Mouse (Mus musculus) MEL (cell line): ENCODE results near the gene Patz1. TPM values are rescaled to one million over a fixed set of nuclear protein-coding genes. Genes with fewer than 3 reads are reported as not detected.

ENCODE experiments used
- DNase-seq: peaks from one replicate; pipeline ENCODE4 v3.0.0; 2011; ENCODE audit warnings: low read depth, low spot score
- H3K27ac ChIP-seq: 2 replicates; pipeline ENCODE4 v1.5.1; 2012; ENCODE audit warnings: low read depth, mild to moderate bottlenecking, control low read depth, low read length, moderate library complexity; ENCODE audit not compliant: control insufficient read depth
- H3K27me3 ChIP-seq, 2 experiments: fragments of 150-350 bp in 1 of 2; sonication (generic) in 1 of 2; 2 replicates each; pipeline ENCODE4 v1.6.1; 2012; ENCODE audit warnings: low read length in 2 of 2, mild to moderate bottlenecking in 2 of 2, improper control_type of control experiment in 1 of 2, moderate library complexity in 1 of 2; ENCODE audit not compliant: insufficient read depth in 2 of 2, control insufficient read depth in 1 of 2
- H3K36me3 ChIP-seq, 2 experiments: 2 replicates each; pipeline ENCODE4 v1.6.1; 2012 to 2014; ENCODE audit warnings: low read length in 2 of 2, improper control_type of control experiment in 1 of 2, inconsistent platforms in 1 of 2, mild to moderate bottlenecking in 1 of 2; ENCODE audit not compliant: insufficient read depth in 2 of 2, control insufficient read depth in 1 of 2
- H3K4me1 ChIP-seq, 2 experiments: fragments of 150-350 bp in 1 of 2; sonication (generic) in 1 of 2; 2 replicates each; pipeline ENCODE4 v1.6.1; 2012; ENCODE audit warnings: low read length in 2 of 2, improper control_type of control experiment in 1 of 2, mild to moderate bottlenecking in 1 of 2; ENCODE audit not compliant: insufficient read depth in 2 of 2, control insufficient read depth in 1 of 2
- H3K4me3 ChIP-seq, 2 experiments: fragments of 150-350 bp in 1 of 2; sonication (generic) in 1 of 2; 2 replicates each; pipeline ENCODE4 v1.5.1; 2012; ENCODE audit warnings: low read depth in 2 of 2, low read length in 2 of 2, mild to moderate bottlenecking in 2 of 2, moderate library complexity in 2 of 2, control low read depth in 1 of 2, improper control_type of control experiment in 1 of 2; ENCODE audit not compliant: control insufficient read depth in 1 of 2, insufficient read depth in 1 of 2
- H3K79me2 ChIP-seq: 2 replicates; pipeline ENCODE4 v1.6.1; 2012; ENCODE audit warnings: mild to moderate bottlenecking, low read length, moderate library complexity; ENCODE audit not compliant: control insufficient read depth, poor library complexity, insufficient read depth
- H3K9ac ChIP-seq: 2 replicates; pipeline ENCODE4 v1.6.1; 2012; ENCODE audit warnings: low read depth, mild to moderate bottlenecking, control low read depth, low read length, moderate library complexity; ENCODE audit not compliant: control insufficient read depth, poor library complexity, severe bottlenecking
- H3K9me3 ChIP-seq: fragments of 150-350 bp; sonication (generic); replicated peaks from 2 replicates; pipeline ENCODE4 v1.6.1; 2012; ENCODE audit warnings: mild to moderate bottlenecking, low read length, improper control_type of control experiment, moderate library complexity; ENCODE audit not compliant: insufficient read depth
- BHLHE40 ChIP-seq: IDR thresholded peaks from 2 replicates; pipeline ENCODE4 v1.6.1; 2012; ENCODE audit warnings: low read depth, mild to moderate bottlenecking, inconsistent platforms, low read length, improper control_type of control experiment, borderline replicate concordance
- CHD1 ChIP-seq: IDR thresholded peaks from 2 replicates; pipeline ENCODE4 v1.6.1; 2012; ENCODE audit warnings: low read depth, mild to moderate bottlenecking, inconsistent platforms, low read length, improper control_type of control experiment
- CHD2 ChIP-seq: IDR thresholded peaks from 2 replicates; pipeline ENCODE4 v1.6.1; 2011; ENCODE audit warnings: low read length, improper control_type of control experiment
- E2F4 ChIP-seq: IDR thresholded peaks from 2 replicates; pipeline ENCODE4 v1.6.1; 2011; ENCODE audit warnings: low read depth, low read length, improper control_type of control experiment, borderline replicate concordance
- ELF1 ChIP-seq: IDR thresholded peaks from 2 replicates; pipeline ENCODE4 v1.6.1; 2014; ENCODE audit warnings: low read depth, mild to moderate bottlenecking, inconsistent platforms, low read length, improper control_type of control experiment, moderate library complexity
- EP300 ChIP-seq, 2 experiments: IDR thresholded peaks; 2 replicates each; pipeline ENCODE4 v1.6.1; 2011; ENCODE audit warnings: improper control_type of control experiment in 2 of 2, low read length in 2 of 2, low read depth in 1 of 2, mild to moderate bottlenecking in 1 of 2
- ETS1 ChIP-seq: IDR thresholded peaks from 2 replicates; pipeline ENCODE4 v1.6.1; 2012; ENCODE audit warnings: low read depth, mild to moderate bottlenecking, inconsistent platforms, low read length, improper control_type of control experiment, moderate library complexity
- GABPA ChIP-seq: IDR thresholded peaks from 2 replicates; pipeline ENCODE4 v1.6.1; 2012; ENCODE audit warnings: low read depth, mild to moderate bottlenecking, inconsistent platforms, low read length, improper control_type of control experiment, moderate library complexity
- HCFC1 ChIP-seq: IDR thresholded peaks from 2 replicates; pipeline ENCODE4 v1.6.1; 2012; ENCODE audit warnings: low read depth, mild to moderate bottlenecking, inconsistent platforms, low read length, improper control_type of control experiment, moderate library complexity
- JUND ChIP-seq: IDR thresholded peaks from 2 replicates; pipeline ENCODE4 v1.6.1; 2011; ENCODE audit warnings: low read depth, mild to moderate bottlenecking, improper control_type of control experiment, low read length
- KAT2A ChIP-seq: conservative IDR thresholded peaks from 2 replicates; pipeline ENCODE4 v1.6.1; 2012; ENCODE audit warnings: low read depth, low read length, improper control_type of control experiment, inconsistent platforms
- MAFK ChIP-seq: IDR thresholded peaks from 2 replicates; pipeline ENCODE4 v1.6.1; 2011; ENCODE audit warnings: low read depth, mild to moderate bottlenecking, low read length, improper control_type of control experiment, borderline replicate concordance
- MAX ChIP-seq: IDR thresholded peaks from 2 replicates; pipeline ENCODE4 v1.6.1; 2011; ENCODE audit warnings: low read length, improper control_type of control experiment
- MEF2A ChIP-seq: IDR thresholded peaks from 2 replicates; pipeline ENCODE4 v1.6.1; 2014; ENCODE audit warnings: low read depth, mild to moderate bottlenecking, inconsistent platforms, low read length, improper control_type of control experiment; ENCODE audit not compliant: poor library complexity, insufficient replicate concordance, severe bottlenecking; ENCODE audit errors: extremely low read depth
- MYB ChIP-seq: IDR thresholded peaks from 2 replicates; pipeline ENCODE4 v1.6.1; 2011; ENCODE audit warnings: mild to moderate bottlenecking, low read depth, low read length, improper control_type of control experiment
- NRF1 ChIP-seq: IDR thresholded peaks from 2 replicates; pipeline ENCODE4 v1.6.1; 2014; ENCODE audit warnings: low read depth, mild to moderate bottlenecking, inconsistent platforms, low read length, improper control_type of control experiment, moderate library complexity; ENCODE audit not compliant: poor library complexity, insufficient read depth, severe bottlenecking
- POLR2AphosphoS2 ChIP-seq: IDR thresholded peaks from 2 replicates; pipeline ENCODE4 v1.6.1; 2011; ENCODE audit warnings: low read length, improper control_type of control experiment
- RAD21 ChIP-seq: IDR thresholded peaks from 2 replicates; pipeline ENCODE4 v1.6.1; 2011; ENCODE audit warnings: mild to moderate bottlenecking, low read depth, low read length, improper control_type of control experiment
- RCOR1 ChIP-seq: IDR thresholded peaks from 2 replicates; pipeline ENCODE4 v1.6.1; 2012; ENCODE audit warnings: low read depth, mild to moderate bottlenecking, inconsistent platforms, low read length, improper control_type of control experiment
- SIN3A ChIP-seq: IDR thresholded peaks from 2 replicates; pipeline ENCODE4 v1.6.1; 2012; ENCODE audit warnings: low read length, improper control_type of control experiment, inconsistent platforms
- SMC3 ChIP-seq: IDR thresholded peaks from 2 replicates; pipeline ENCODE4 v1.6.1; 2011; ENCODE audit warnings: low read depth, low read length, improper control_type of control experiment
- TBP ChIP-seq: IDR thresholded peaks from 2 replicates; pipeline ENCODE4 v1.8.0; 2011; ENCODE audit warnings: low read depth, low read length, improper control_type of control experiment
- USF1 ChIP-seq: IDR thresholded peaks from 2 replicates; pipeline ENCODE4 v1.6.1; 2014; ENCODE audit warnings: low read depth, mild to moderate bottlenecking, inconsistent platforms, low read length, improper control_type of control experiment, moderate library complexity
- USF2 ChIP-seq, 2 experiments: IDR thresholded peaks; 2 replicates each; pipeline ENCODE4 v1.6.1; 2011 to 2012; ENCODE audit warnings: improper control_type of control experiment in 2 of 2, low read length in 2 of 2, borderline replicate concordance in 1 of 2, inconsistent platforms in 1 of 2, low read depth in 1 of 2, mild to moderate bottlenecking in 1 of 2; ENCODE audit not compliant: insufficient read depth in 1 of 2
- ZC3H11A ChIP-seq: IDR thresholded peaks from 2 replicates; pipeline ENCODE4 v1.6.1; 2012; ENCODE audit warnings: low read depth, mild to moderate bottlenecking, inconsistent platforms, low read length, improper control_type of control experiment
- ZKSCAN1 ChIP-seq: IDR thresholded peaks from 2 replicates; pipeline ENCODE4 v1.6.1; 2012; ENCODE audit warnings: low read depth, mild to moderate bottlenecking, inconsistent platforms, low read length, improper control_type of control experiment, moderate library complexity
- ZNF384 ChIP-seq: IDR thresholded peaks from 2 replicates; pipeline ENCODE4 v1.6.1; 2012; ENCODE audit warnings: low read depth, mild to moderate bottlenecking, inconsistent platforms, low read length, improper control_type of control experiment
- polyA plus RNA-seq, 2 experiments: library from polyadenylated mRNA; stranded (reverse) in 1 of 2; unstranded in 1 of 2; fragments of >175 nt in 1 of 2; fragments of >200 nt in 1 of 2; gene quantifications; 2 replicates each; pipeline versions ENCODE4 v1.2.1 to v1.2.4; 2012; ENCODE audit warnings: low replicate concordance in 2 of 2, low read depth in 1 of 2; ENCODE audit not compliant: insufficient read length in 2 of 2, insufficient read depth in 1 of 2, missing spikeins in 1 of 2
- total RNA-seq: library from RNA; depleted of rRNA; stranded (reverse); fragments of 300-350 nt; gene quantifications from 2 replicates; pipeline ENCODE4 v1.2.3, GENCODE M21; 2012

Gene Patz1
- total and polyA plus RNA-seq, 3 experiments, result 63.1 to 63.5 TPM; not detected in 1

DNA sequence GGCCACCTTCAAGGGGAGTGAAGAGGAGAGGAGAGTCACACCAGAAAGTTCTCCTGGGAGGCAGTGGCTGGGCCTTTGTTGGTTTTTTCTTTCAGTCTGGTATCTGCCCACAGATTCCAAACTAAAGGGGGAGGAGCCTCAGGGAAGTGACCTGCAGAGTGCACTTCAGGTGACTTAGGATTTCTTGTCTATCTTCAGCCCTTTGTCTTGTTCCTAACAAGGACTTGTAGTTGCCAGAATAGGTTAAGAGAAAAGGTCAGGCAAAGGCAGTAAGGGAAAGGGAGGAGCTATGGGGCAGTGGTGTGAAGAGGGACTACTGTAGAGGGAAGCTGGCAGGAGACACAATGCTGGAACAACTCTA, 59.1 kb downstream of the Patz1 start:
- no peak overlapping the region for H3K9ac ChIP-seq
- H3K79me2 ChIP-seq, result no peaks in the 10 kb centered on the region
- no peak overlapping the region for H3K27ac ChIP-seq
- DNase-seq, result no peak
- H3K9me3 ChIP-seq, result no peaks in the 10 kb centered on the region
- TF ChIP-seq BHLHE40 (no peak), ETS1 (no peak), RCOR1 (no peak), MAFK (no peak), ZKSCAN1 (no peak), CHD1 (no peak), ZC3H11A (no peak), SIN3A (no peak), MEF2A (no peak), ZNF384 (no peak), USF1 (no peak), MAX (no peak), KAT2A (no peak), USF2 (IDR thresholded peaks at IDR 0.05; ENCODE audit: borderline replicate concordance in 1 of 2, insufficient read depth in 1 of 2, low read depth in 1 of 2, low read length in 2 of 2) (no peak), SMC3 (no peak), MYB (no peak), RAD21 (no peak), ELF1 (no peak)
- H3K4me1 ChIP-seq, result peaks cover 0 to 9% of the 10 kb centered on the region in 2 experiments; a peak in 3 of 4 replicates
- no peak overlapping the region for H3K4me3 ChIP-seq
- H3K36me3 ChIP-seq, result peaks cover 2 to 7% of the 10 kb centered on the region in 2 experiments; a peak in 3 of 4 replicates
- no peaks in the 10 kb centered on the region for H3K27me3 ChIP-seq

DNA sequence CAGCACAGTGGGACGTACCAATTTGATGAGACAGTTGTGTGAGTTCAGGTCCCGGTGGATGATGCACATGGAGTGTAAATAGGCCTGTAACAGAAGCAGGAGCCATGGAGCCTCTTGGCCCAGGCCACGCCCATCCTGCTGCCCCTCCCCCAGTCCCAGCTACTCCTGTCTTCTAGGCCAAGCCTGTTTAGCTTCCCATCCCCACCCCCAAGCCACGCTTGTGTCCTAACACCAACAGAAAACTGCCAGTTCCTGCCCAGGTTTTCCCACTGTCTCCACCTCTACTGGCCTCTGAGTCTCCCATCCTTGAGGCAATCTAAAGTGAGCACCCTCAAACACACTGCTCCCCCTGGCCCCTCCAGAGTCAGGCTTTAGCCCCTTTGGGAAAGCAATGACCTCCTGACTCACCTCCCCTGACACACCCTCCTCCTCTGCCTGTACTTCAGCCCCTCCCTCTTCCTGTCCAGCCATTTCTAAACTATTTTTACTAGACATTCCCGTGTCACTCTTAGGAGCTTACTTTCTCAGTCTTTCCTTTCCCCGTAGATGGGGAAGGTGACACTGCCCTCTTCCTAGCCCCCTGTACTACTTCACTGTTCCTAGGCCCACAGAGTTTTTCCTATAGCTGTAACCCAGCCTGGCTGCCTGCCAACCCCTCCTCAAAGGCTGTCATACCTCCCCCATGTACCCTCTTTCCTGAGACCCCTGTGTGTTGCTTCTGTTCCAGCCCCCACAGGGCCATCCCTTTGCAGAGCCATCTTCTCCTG, 60.1 kb downstream of the Patz1 start:
- DNase-seq, result peak; percentile 35
- H3K4me3 ChIP-seq, result no peak overlapping the region
- no peak overlapping the region for H3K27ac ChIP-seq
- peaks cover 2 to 7% of the 10 kb centered on the region in 2 experiments; a peak in 3 of 4 replicates for H3K36me3 ChIP-seq
- H3K79me2 ChIP-seq, result no peaks in the 10 kb centered on the region
- H3K9me3 ChIP-seq, result no peaks in the 10 kb centered on the region
- H3K9ac ChIP-seq, result no peak overlapping the region; the same call in 1 of the 2 replicates
- H3K4me1 ChIP-seq, result peaks cover 0 to 9% of the 10 kb centered on the region in 2 experiments; a peak in 3 of 4 replicates
- TF ChIP-seq CHD1 (no peak), EP300 (IDR thresholded peaks at IDR 0.05; ENCODE audit: low read depth in 1 of 2, low read length in 2 of 2) (no peak), HCFC1 (no peak), POLR2AphosphoS2 (no peak), SIN3A (no peak), NRF1 (no peak), E2F4 (no peak), GABPA (no peak), JUND (no peak), ZNF384 (no peak), RCOR1 (no peak), MAX (no peak), SMC3 (no peak), TBP (no peak), ZKSCAN1 (no peak), ELF1 (no peak), USF1 (no peak), BHLHE40 (no peak), CHD2 (no peak), RAD21 (no peak)
- TF ChIP-seq, all 39 proteins: peak for 0
- H3K27me3 ChIP-seq, result no peaks in the 10 kb centered on the region
